Mouse (Mus musculus): Measurements from ENCODE around the gene Trmt13. TPM values are rescaled to one million over a fixed set of nuclear protein-coding genes. Genes with fewer than 3 reads are reported as not detected.
"Not testable (repeated sequence)": the region's sequence is repeated elsewhere in the genome, so short reads cannot be mapped to it uniquely, and the experiment has no call there.

Trmt13 gene
- polyA plus RNA-seq, 1 experiment = 19.0 TPM

- H3K27ac ChIP-seq (ENCODE audit: insufficient read depth, low read length) = peak within 1 kb of the TSS; percentile 27; the same call in 1 of the 2 replicates
- no peaks in the 10 kb centered on the region for H3K4me1 ChIP-seq (ENCODE audit: control insufficient read depth, insufficient read depth, low read length)
- no peak for TF ChIP-seq POLR2A (IDR thresholded peaks at IDR 0.05; ENCODE audit: low read depth, low read length)
- TF ChIP-seq CTCF (IDR thresholded peaks at IDR 0.05; ENCODE audit: borderline replicate concordance, insufficient read depth, low read length) = no peak
- no peak within 1 kb of the TSS for H3K4me3 ChIP-seq (ENCODE audit: insufficient read depth, low read length)
Measured at GRCm38 (mm10) chr3:116562408-116563094, 51.8 kb downstream of the Trmt13 start, which contains the start of gene Lrrc39. TSS of gene Lrrc39 (plus strand) at chr3:116562973.

DNA sequence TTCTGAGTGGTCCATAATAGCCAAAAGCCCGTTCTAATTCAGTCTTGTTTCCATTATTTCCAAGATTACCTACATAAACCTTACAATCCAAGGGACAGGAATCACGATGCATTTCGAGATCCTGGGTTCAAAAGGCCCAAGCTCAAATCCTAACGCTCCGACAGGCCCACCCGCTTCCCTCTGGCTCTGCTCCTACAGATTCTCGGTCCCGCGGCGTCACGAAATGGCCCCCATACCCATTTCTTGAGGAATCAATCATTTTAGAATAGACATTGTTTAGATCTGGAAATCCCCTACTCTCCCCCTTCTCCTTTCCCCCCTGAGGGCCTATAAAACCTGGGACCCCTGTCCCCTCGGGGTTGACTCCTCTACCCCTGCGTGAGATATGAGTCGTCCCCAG, 53.1 kb downstream of the Trmt13 start:
- H3K4me1 ChIP-seq (ENCODE audit: control insufficient read depth, insufficient read depth, low read length); H3K4me3 ChIP-seq (ENCODE audit: insufficient read depth, low read length); H3K27ac ChIP-seq (ENCODE audit: insufficient read depth, low read length): not testable (repeated sequence)

DNA sequence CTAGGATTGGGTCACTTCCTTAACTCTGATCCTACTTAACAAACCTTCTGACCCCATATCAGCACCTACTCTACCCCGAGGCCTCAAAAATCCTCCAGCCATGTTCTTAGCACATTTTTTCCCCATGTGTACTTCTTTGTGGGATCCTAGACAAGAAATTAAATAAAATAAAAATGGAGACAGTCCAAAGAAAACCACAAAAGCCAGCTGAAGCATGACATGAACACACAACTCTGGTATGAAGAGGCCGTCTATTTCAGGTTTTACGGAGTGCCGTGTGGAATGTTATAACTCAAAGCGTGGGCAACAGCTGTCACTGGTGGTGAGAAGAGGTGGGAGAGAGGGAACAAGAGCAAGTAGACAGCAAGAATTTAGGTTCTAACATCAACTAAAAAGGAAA, 63.0 kb downstream of the Trmt13 start:
- Histone ChIP-seq H3K4me3 (ENCODE audit: insufficient read depth, low read length) (no peak overlapping the region), H3K4me1 (ENCODE audit: control insufficient read depth, insufficient read depth, low read length) (peaks cover 6% of the 10 kb centered on the region), H3K27ac (ENCODE audit: insufficient read depth, low read length) (peak overlapping the region; percentile 81; the same call in 1 of the 2 replicates)
- TF ChIP-seq POLR2A (IDR thresholded peaks at IDR 0.05; ENCODE audit: low read depth, low read length) = no peak
- no peak for TF ChIP-seq CTCF (IDR thresholded peaks at IDR 0.05; ENCODE audit: borderline replicate concordance, insufficient read depth, low read length)

DNA sequence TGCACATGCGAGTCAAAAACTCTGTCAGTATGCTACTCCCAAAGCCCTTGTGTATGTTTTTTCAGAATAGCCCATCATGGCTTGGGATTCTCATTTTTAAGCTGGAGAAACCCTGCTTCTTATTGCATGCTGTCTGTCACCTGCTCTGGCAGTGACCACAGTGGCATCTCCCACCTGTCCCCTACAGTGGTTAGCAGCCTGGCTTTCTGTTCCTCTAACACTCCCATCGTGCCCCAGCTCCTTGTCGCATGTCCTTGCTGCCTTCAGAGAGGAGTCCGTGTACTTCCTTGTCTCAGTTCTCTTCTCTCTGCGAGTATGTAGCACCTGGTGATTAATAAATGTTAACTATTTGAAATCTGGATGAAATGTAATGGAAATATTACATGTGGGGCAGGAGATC, 67.0 kb downstream of the Trmt13 start:
- no peak overlapping the region for H3K27ac ChIP-seq (ENCODE audit: insufficient read depth, low read length)
- peaks cover 6% of the 10 kb centered on the region for H3K4me1 ChIP-seq (ENCODE audit: control insufficient read depth, insufficient read depth, low read length)
- H3K4me3 ChIP-seq (ENCODE audit: insufficient read depth, low read length) = no peak overlapping the region
- no peak for TF ChIP-seq CTCF (IDR thresholded peaks at IDR 0.05; ENCODE audit: borderline replicate concordance, insufficient read depth, low read length)
- TF ChIP-seq POLR2A (IDR thresholded peaks at IDR 0.05; ENCODE audit: low read depth, low read length) = no peak

DNA sequence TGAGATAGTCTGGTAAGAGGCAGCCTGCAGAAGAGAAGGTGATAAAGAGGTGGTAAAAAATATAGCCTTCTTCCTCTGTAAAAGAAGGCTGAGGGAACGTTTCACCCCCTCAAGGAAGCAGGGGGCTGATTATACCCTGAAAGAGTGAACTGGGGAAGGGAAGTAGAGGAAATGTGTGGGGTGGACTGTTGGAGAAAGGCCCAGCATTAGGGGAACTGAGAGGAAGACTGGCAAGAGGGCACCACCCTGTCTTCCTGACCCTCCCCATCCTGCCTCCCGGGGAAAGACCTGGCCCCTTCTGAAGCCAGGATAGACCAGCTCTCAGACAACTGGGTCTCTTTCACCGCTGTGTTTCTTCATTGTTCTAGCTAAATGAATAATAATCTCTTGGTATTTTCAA, 71.9 kb downstream of the Trmt13 start:
- H3K4me3 ChIP-seq (ENCODE audit: insufficient read depth, low read length) = no peak overlapping the region
- TF ChIP-seq POLR2A (IDR thresholded peaks at IDR 0.05; ENCODE audit: low read depth, low read length) (no peak), CTCF (IDR thresholded peaks at IDR 0.05; ENCODE audit: borderline replicate concordance, insufficient read depth, low read length) (no peak)
- H3K27ac ChIP-seq (ENCODE audit: insufficient read depth, low read length) = no peak overlapping the region
- no peaks in the 10 kb centered on the region for H3K4me1 ChIP-seq (ENCODE audit: control insufficient read depth, insufficient read depth, low read length)

DNA sequence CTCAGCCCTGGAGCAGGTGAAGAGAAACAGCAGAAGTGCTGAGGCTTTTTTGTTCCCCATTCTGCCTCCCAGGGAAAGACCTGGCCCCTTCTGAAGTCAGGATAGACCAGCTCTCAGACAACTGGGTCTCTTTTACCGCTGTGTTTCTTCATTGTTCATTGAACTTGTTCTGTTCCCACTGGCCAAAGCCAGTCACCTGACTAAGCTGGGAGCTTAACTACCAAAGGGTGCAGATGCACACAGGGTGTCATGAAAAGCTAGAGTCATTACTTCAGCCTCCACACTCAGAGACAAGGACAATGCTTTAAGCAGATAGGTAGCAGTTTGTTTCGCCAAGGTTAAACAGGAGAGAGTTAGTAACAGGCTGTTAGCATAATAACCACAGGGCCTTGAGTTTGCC, 72.3 kb downstream of the Trmt13 start:
- H3K4me1 ChIP-seq (ENCODE audit: control insufficient read depth, insufficient read depth, low read length) = no peaks in the 10 kb centered on the region
- H3K4me3 ChIP-seq (ENCODE audit: insufficient read depth, low read length) = no peak overlapping the region
- TF ChIP-seq CTCF (IDR thresholded peaks at IDR 0.05; ENCODE audit: borderline replicate concordance, insufficient read depth, low read length) = no peak
- no peak for TF ChIP-seq POLR2A (IDR thresholded peaks at IDR 0.05; ENCODE audit: low read depth, low read length)
- no peak overlapping the region for H3K27ac ChIP-seq (ENCODE audit: insufficient read depth, low read length)

DNA sequence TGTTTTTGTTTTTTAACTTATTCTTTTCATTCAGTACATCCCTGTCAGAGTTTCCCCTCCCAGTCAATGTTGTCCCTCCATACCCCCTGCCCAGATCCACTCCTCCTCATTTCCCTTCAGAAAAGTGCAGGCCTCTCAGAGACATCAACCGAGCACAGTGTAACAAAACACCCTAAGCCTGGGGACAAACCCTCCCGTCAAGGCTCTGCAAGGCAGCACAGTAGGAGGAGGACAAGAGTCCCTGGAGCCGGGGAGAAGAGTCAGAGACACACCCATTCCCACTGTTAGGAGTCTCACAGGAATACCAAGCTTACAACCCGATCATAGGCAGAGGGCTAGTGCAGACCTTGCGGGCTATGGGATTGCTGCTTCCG, 77.2 kb downstream of the Trmt13 start:
- Histone ChIP-seq H3K4me3 (ENCODE audit: insufficient read depth, low read length) (no peak overlapping the region), H3K4me1 (ENCODE audit: control insufficient read depth, insufficient read depth, low read length) (no peaks in the 10 kb centered on the region; the same call in 1 of the 2 replicates), H3K27ac (ENCODE audit: insufficient read depth, low read length) (no peak overlapping the region)
- TF ChIP-seq POLR2A (IDR thresholded peaks at IDR 0.05; ENCODE audit: low read depth, low read length) (no peak), CTCF (IDR thresholded peaks at IDR 0.05; ENCODE audit: borderline replicate concordance, insufficient read depth, low read length) (no peak)

- H3K27ac ChIP-seq (ENCODE audit: insufficient read depth, low read length) = no peak overlapping the region
- no peak for TF ChIP-seq CTCF (IDR thresholded peaks at IDR 0.05; ENCODE audit: borderline replicate concordance, insufficient read depth, low read length)
- TF ChIP-seq POLR2A (IDR thresholded peaks at IDR 0.05; ENCODE audit: low read depth, low read length) = no peak
- no peaks in the 10 kb centered on the region; the same call in 1 of the 2 replicates for H3K4me1 ChIP-seq (ENCODE audit: control insufficient read depth, insufficient read depth, low read length)
- H3K4me3 ChIP-seq (ENCODE audit: insufficient read depth, low read length) = no peak overlapping the region
Measured at GRCm38 (mm10) chr3:116536428-116537199, 77.8 kb downstream of the Trmt13 start.

Other genes starting within 250 kb of the Trmt13 start
- gene Cdc14a, start 190.6 kb downstream of the Trmt13 start, polyA plus RNA-seq (2011; ENCODE audit: insufficient read length, low read depth, missing spikeins) = 2.5 and 2.6 TPM in 2 replicates
- 44.7 and 45.1 TPM in 2 replicates for gene Rtca, start 106.4 kb downstream of the Trmt13 start, polyA plus RNA-seq (2011; ENCODE audit: insufficient read length, low read depth, missing spikeins)
- 22.0 and 22.8 TPM in 2 replicates for gene Dbt, start 101.5 kb downstream of the Trmt13 start, polyA plus RNA-seq (2011; ENCODE audit: insufficient read length, low read depth, missing spikeins)
- gene Lrrc39, start 51.6 kb downstream of the Trmt13 start, polyA plus RNA-seq (2011; ENCODE audit: insufficient read length, low read depth, missing spikeins) = 0.43 TPM in 1 of 2 replicates, not detected in the other
- gene Sass6, start 19.6 kb downstream of the Trmt13 start, polyA plus RNA-seq (2011; ENCODE audit: insufficient read length, low read depth, missing spikeins) = 11.5 and 14.6 TPM in 2 replicates
- 41.4 and 45.4 TPM in 2 replicates for gene Mfsd14a, start 48.1 kb upstream of the Trmt13 start, polyA plus RNA-seq (2011; ENCODE audit: insufficient read length, low read depth, missing spikeins)
- not detected in 2 replicates for gene Gm43191, start 66.7 kb upstream of the Trmt13 start, polyA plus RNA-seq (2011; ENCODE audit: insufficient read length, low read depth, missing spikeins)
- gene Slc35a3, start 98.2 kb upstream of the Trmt13 start, polyA plus RNA-seq (2011; ENCODE audit: insufficient read length, low read depth, missing spikeins) = 18.7 and 23.7 TPM in 2 replicates
- gene Agl, start 193.6 kb upstream of the Trmt13 start, polyA plus RNA-seq (2011; ENCODE audit: insufficient read length, low read depth, missing spikeins) = 32.2 and 33.6 TPM in 2 replicates
- 32.4 and 45.3 TPM in 2 replicates for gene Frrs1, start 244.9 kb upstream of the Trmt13 start, polyA plus RNA-seq (2011; ENCODE audit: insufficient read length, low read depth, missing spikeins)

Data from embryonic fibroblast, embryonic 13.5 days (primary cell).